Mouse (Mus musculus): ENCODE data around the gene Pcsk2. TPM values are rescaled to one million over a fixed set of nuclear protein-coding genes. Genes with fewer than 3 reads are reported as not detected.

Pcsk2 gene
- total RNA-seq, 1 experiment: 0.27 TPM

DNA sequence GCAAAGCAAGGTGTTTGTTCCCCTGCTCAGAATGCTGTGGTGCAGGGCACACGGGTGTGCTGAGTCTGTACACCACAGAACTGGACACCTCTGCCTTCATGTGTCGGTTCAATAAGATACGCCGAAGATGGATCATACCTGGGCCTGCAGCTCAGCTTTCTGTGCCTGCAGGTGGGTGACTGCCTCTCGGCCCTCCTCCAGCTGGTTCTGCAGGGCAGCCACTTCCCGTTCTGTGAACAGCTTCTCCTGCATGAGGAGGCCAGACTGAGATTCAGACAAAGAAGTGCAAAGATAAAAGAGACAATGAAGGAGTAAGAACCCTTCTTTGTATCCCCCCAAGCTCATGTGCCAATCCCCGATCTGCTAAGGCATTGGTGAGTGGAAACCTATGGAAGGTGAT, 295.6 kb downstream of the Pcsk2 start:
- Histone ChIP-seq H3K27ac (ENCODE audit: insufficient read depth, low read depth, low read length, poor library complexity, severe bottlenecking) (no peak overlapping the region), H3K4me3 (ENCODE audit: insufficient read depth in 1 of 2, low read depth in 1 of 2, low read length in 2 of 2, poor library complexity in 1 of 2, severe bottlenecking in 1 of 2) (no peak overlapping the region), H3K36me3 (ENCODE audit: control insufficient read depth, insufficient read depth, low read length, poor library complexity, severe bottlenecking) (no peaks in the 10 kb centered on the region), H3K4me1 (ENCODE audit: control insufficient read depth in 2 of 2, insufficient read depth in 2 of 2, low read length in 2 of 2, poor library complexity in 1 of 2) (no peaks in the 10 kb centered on the region), H3K9ac (ENCODE audit: insufficient read depth, low read depth, low read length, poor library complexity, severe bottlenecking) (no peak overlapping the region), H3K9me3 (ENCODE audit: control insufficient read depth, insufficient read depth, low read depth, low read length) (no peaks in the 10 kb centered on the region)
- no peak for DNase-seq (ENCODE audit: low read depth, low spot score)
- in situ Hi-C loops (cut with MboI; ENCODE audit: low sequenced_read_pairs in 2 of 2, unreplicated experiment in 2 of 2): loop anchor here in 1 of 2 experiments (25.0 kb wide), 1 partner anchor 371 kb away; no protein-coding TSS in a partner anchor
- no peak for TF ChIP-seq HCFC1 (IDR thresholded peaks at IDR 0.05; ENCODE audit: borderline replicate concordance, insufficient read depth, low read length)

DNA sequence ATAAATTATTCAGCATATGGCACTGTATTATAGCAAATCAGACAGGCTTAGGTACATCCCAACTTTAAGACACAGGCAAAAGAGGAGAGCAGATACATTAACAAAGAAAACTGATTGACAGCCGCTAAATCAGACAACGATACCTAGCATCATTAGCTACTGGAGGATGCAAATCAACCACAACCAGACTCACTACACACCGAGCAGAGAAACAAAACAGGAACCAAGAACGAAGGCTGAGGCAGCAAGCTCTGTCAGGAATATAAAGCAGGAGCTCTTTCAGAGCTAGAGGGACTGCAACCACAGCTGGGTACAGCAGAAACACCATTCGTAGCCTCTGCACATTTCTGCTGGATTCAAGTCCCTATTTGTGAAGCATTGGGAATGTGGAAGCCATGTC, 298.8 kb downstream of the Pcsk2 start:
- H3K36me3 ChIP-seq (ENCODE audit: control insufficient read depth, insufficient read depth, low read length, poor library complexity, severe bottlenecking): no peaks in the 10 kb centered on the region
- H3K4me1 ChIP-seq (ENCODE audit: control insufficient read depth in 2 of 2, insufficient read depth in 2 of 2, low read length in 2 of 2, poor library complexity in 1 of 2): no peaks in the 10 kb centered on the region
- TF ChIP-seq HCFC1 (IDR thresholded peaks at IDR 0.05; ENCODE audit: borderline replicate concordance, insufficient read depth, low read length): no peak
- no peak for TF ChIP-seq CHD2 (IDR thresholded peaks at IDR 0.05; ENCODE audit: low read depth, low read length)
- TF ChIP-seq MAFK (IDR thresholded peaks at IDR 0.05; ENCODE audit: insufficient read depth, low read depth, low read length): no peak
- TF ChIP-seq ZC3H11A (IDR thresholded peaks at IDR 0.05; ENCODE audit: borderline replicate concordance, low read depth, low read length): no peak
- no peak for TF ChIP-seq ZNF384 (IDR thresholded peaks at IDR 0.05; ENCODE audit: low read depth, low read length)
- H3K9ac ChIP-seq (ENCODE audit: insufficient read depth, low read depth, low read length, poor library complexity, severe bottlenecking): no peak overlapping the region
- no peaks in the 10 kb centered on the region for H3K9me3 ChIP-seq (ENCODE audit: control insufficient read depth, insufficient read depth, low read depth, low read length)
- H3K4me3 ChIP-seq (ENCODE audit: insufficient read depth in 1 of 2, low read depth in 1 of 2, low read length in 2 of 2, poor library complexity in 1 of 2, severe bottlenecking in 1 of 2): no peak overlapping the region
- no peak for DNase-seq (ENCODE audit: low read depth, low spot score)
- no peak overlapping the region for H3K27ac ChIP-seq (ENCODE audit: insufficient read depth, low read depth, low read length, poor library complexity, severe bottlenecking)
- in situ Hi-C loops (cut with MboI; ENCODE audit: low sequenced_read_pairs in 2 of 2, unreplicated experiment in 2 of 2): loop anchor here in 1 of 2 experiments (25.0 kb wide), 1 partner anchor 368 kb away; no protein-coding TSS in a partner anchor

DNA sequence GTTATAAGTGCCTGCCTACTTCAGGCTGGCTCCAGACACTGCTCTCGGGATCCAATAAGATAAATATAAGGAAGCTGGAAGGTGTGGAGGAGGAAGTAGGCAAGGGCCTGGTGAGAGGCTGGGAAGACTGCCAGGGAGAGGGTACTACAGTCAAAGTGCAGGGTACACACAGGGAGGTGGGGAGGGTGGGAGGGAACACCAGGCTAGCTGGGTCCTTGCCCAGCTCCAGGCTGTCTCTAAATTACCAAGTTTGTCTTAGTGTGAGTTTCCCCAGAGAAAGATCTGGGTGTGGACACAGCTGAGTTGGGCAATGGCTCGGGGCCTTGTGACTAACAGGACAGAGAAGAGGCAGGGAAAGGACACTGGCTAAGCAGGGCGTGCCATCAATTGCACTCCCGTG, 300.8 kb downstream of the Pcsk2 start:
- no peak overlapping the region for H3K27ac ChIP-seq (ENCODE audit: insufficient read depth, low read depth, low read length, poor library complexity, severe bottlenecking)
- H3K36me3 ChIP-seq (ENCODE audit: control insufficient read depth, insufficient read depth, low read length, poor library complexity, severe bottlenecking): no peaks in the 10 kb centered on the region

DNA sequence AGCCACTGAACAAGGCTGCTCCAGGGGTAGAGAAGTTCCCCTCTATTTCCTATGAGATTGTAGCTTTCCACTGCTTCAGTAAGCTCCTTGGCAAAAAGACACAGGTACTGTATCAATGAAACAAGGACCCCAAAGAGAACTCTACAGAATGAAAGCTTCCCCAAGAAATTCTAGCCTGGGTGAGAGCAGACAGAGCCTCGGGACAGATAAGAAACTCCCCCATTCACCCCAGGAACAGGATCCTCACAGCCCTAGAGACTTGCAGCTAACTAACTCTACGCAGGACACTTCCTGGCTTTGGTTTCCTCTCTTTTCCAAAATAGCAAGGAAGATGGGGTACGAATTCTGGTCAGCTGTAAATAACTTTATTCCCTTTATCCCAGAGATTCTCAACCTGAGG, 301.3 kb downstream of the Pcsk2 start:
- no peak for DNase-seq (ENCODE audit: low read depth, low spot score)
- Histone ChIP-seq H3K9me3 (ENCODE audit: control insufficient read depth, insufficient read depth, low read depth, low read length) (no peaks in the 10 kb centered on the region), H3K4me3 (ENCODE audit: insufficient read depth in 1 of 2, low read depth in 1 of 2, low read length in 2 of 2, poor library complexity in 1 of 2, severe bottlenecking in 1 of 2) (no peak overlapping the region), H3K36me3 (ENCODE audit: control insufficient read depth, insufficient read depth, low read length, poor library complexity, severe bottlenecking) (no peaks in the 10 kb centered on the region), H3K9ac (ENCODE audit: insufficient read depth, low read depth, low read length, poor library complexity, severe bottlenecking) (no peak overlapping the region), H3K27ac (ENCODE audit: insufficient read depth, low read depth, low read length, poor library complexity, severe bottlenecking) (no peak overlapping the region), H3K4me1 (ENCODE audit: control insufficient read depth in 2 of 2, insufficient read depth in 2 of 2, low read length in 2 of 2, poor library complexity in 1 of 2) (no peaks in the 10 kb centered on the region)
- TF ChIP-seq MAFK (IDR thresholded peaks at IDR 0.05; ENCODE audit: insufficient read depth, low read depth, low read length) (no peak), HCFC1 (IDR thresholded peaks at IDR 0.05; ENCODE audit: borderline replicate concordance, insufficient read depth, low read length) (no peak), ZC3H11A (IDR thresholded peaks at IDR 0.05; ENCODE audit: borderline replicate concordance, low read depth, low read length) (no peak), ZNF384 (IDR thresholded peaks at IDR 0.05; ENCODE audit: low read depth, low read length) (no peak), CHD2 (IDR thresholded peaks at IDR 0.05; ENCODE audit: low read depth, low read length) (no peak)
- in situ Hi-C loops (cut with MboI; ENCODE audit: low sequenced_read_pairs in 2 of 2, unreplicated experiment in 2 of 2): loop anchor here in 1 of 2 experiments (25.0 kb wide), 1 partner anchor 365 kb away; no protein-coding TSS in a partner anchor

More for the DNA sequence above, 300.8 kb downstream of the Pcsk2 start:
- Histone ChIP-seq H3K9me3 (ENCODE audit: control insufficient read depth, insufficient read depth, low read depth, low read length) (no peaks in the 10 kb centered on the region), H3K4me3 (ENCODE audit: insufficient read depth in 1 of 2, low read depth in 1 of 2, low read length in 2 of 2, poor library complexity in 1 of 2, severe bottlenecking in 1 of 2) (no peak overlapping the region), H3K9ac (ENCODE audit: insufficient read depth, low read depth, low read length, poor library complexity, severe bottlenecking) (no peak overlapping the region), H3K4me1 (ENCODE audit: control insufficient read depth in 2 of 2, insufficient read depth in 2 of 2, low read length in 2 of 2, poor library complexity in 1 of 2) (no peaks in the 10 kb centered on the region)
- TF ChIP-seq HCFC1 (IDR thresholded peaks at IDR 0.05; ENCODE audit: borderline replicate concordance, insufficient read depth, low read length) (no peak), MAFK (IDR thresholded peaks at IDR 0.05; ENCODE audit: insufficient read depth, low read depth, low read length) (no peak), CHD2 (IDR thresholded peaks at IDR 0.05; ENCODE audit: low read depth, low read length) (no peak), ZNF384 (IDR thresholded peaks at IDR 0.05; ENCODE audit: low read depth, low read length) (no peak), ZC3H11A (IDR thresholded peaks at IDR 0.05; ENCODE audit: borderline replicate concordance, low read depth, low read length) (no peak)
- in situ Hi-C loops (cut with MboI; ENCODE audit: low sequenced_read_pairs in 2 of 2, unreplicated experiment in 2 of 2): loop anchor here in 1 of 2 experiments (25.0 kb wide), 1 partner anchor 366 kb away; no protein-coding TSS in a partner anchor
- DNase-seq (ENCODE audit: low read depth, low spot score): no peak

Data from ES-E14 (cell line).